Mouse (Mus musculus) forebrain, embryonic 10.5 days (tissue): ENCODE measurements at regions not wholly inside any gene's neighbourhood (a gene's known extent, or its start where the extent isn't known, plus 50 kb on each side); places are given as distances from the start of the nearest gene placed in this dataset.

Experiments
- DNase-seq: peaks from one replicate; pipeline ENCODE4 v3.0.0-alpha.2; 2017; ENCODE audit warnings: low spot score; ENCODE audit errors: extremely low spot score
- H3K27ac ChIP-seq: fragments of 300-500 bp; sonication (generic); 2 replicates; pipeline ENCODE4 v1.5.1; 2016; ENCODE audit warnings: mild to moderate bottlenecking
- H3K27me3 ChIP-seq: fragments of 300-500 bp; sonication (generic); 2 replicates; pipeline ENCODE4 v1.6.1; 2016; ENCODE audit warnings: mild to moderate bottlenecking; ENCODE audit not compliant: poor library complexity, severe bottlenecking
- H3K36me3 ChIP-seq: fragments of 300-500 bp; sonication (generic); replicated peaks from 2 replicates; pipeline ENCODE4 v1.6.1; 2016; ENCODE audit warnings: mild to moderate bottlenecking, moderate library complexity
- H3K4me1 ChIP-seq: fragments of 300-500 bp; sonication (generic); 2 replicates; pipeline ENCODE4 v1.6.1; 2016
- H3K4me3 ChIP-seq: fragments of 300-500 bp; sonication (generic); 2 replicates; pipeline ENCODE4 v1.5.1; 2016; ENCODE audit warnings: mild to moderate bottlenecking, moderate library complexity
- H3K9me3 ChIP-seq: fragments of 300-500 bp; sonication (generic); 2 replicates; pipeline ENCODE4 v1.6.1; 2016; ENCODE audit warnings: mild to moderate bottlenecking, moderate library complexity
- WGBS: fragments of 180-500 bp; shearing (Covaris S2); methylation state at CpG from one replicate; pipeline ENCODE4 v1.1.7; 2016; 5-methylcytosine and 5-hydroxymethylcytosine counted together

GRCm38 (mm10) chr9:47962589-47962988, 199.2 kb upstream of the Nxpe4 start:
- DNase-seq = no peak
- no peak overlapping the region for H3K27ac ChIP-seq
- 82% methylated on average over 4 of the region's 4 CpGs for WGBS

GRCm38 (mm10) chr9:47973130-47973529, 188.7 kb upstream of the Nxpe4 start:
- no peaks in the 10 kb centered on the region for H3K9me3 ChIP-seq
- 74% methylated on average over 12 of the region's 12 CpGs for WGBS
- no peak overlapping the region for H3K4me3 ChIP-seq
- DNase-seq = no peak
- no peaks in the 10 kb centered on the region for H3K27me3 ChIP-seq
- H3K27ac ChIP-seq = no peak overlapping the region
- peaks cover 4% of the 10 kb centered on the region; the same call in 1 of the 2 replicates for H3K4me1 ChIP-seq
- no peaks in the 10 kb centered on the region for H3K36me3 ChIP-seq

More at GRCm38 (mm10) chr9:47962589-47962988, 199.2 kb upstream of the Nxpe4 start:
- Histone ChIP-seq H3K9me3 (no peaks in the 10 kb centered on the region), H3K36me3 (no peaks in the 10 kb centered on the region), H3K4me1 (peaks cover 19% of the 10 kb centered on the region), H3K27me3 (no peaks in the 10 kb centered on the region), H3K4me3 (no peak overlapping the region)

GRCm38 (mm10) chr9:47985356-47986111, 176.3 kb upstream of the Nxpe4 start:
- 76% methylated on average over 11 of the region's 11 CpGs for WGBS
- no peak for DNase-seq
- no peak overlapping the region for H3K27ac ChIP-seq
- no peaks in the 10 kb centered on the region for H3K36me3 ChIP-seq
- peaks cover 14% of the 10 kb centered on the region for H3K4me1 ChIP-seq
- no peaks in the 10 kb centered on the region for H3K27me3 ChIP-seq
- no peak overlapping the region for H3K4me3 ChIP-seq
- no peaks in the 10 kb centered on the region for H3K9me3 ChIP-seq

- DNase-seq = no peak
- H3K9me3 ChIP-seq = no peaks in the 10 kb centered on the region
- H3K27me3 ChIP-seq = no peaks in the 10 kb centered on the region
- H3K4me3 ChIP-seq = no peak overlapping the region
- H3K4me1 ChIP-seq = peaks cover 14% of the 10 kb centered on the region
- no peak overlapping the region for H3K27ac ChIP-seq
- WGBS = 96% methylated on average over 4 of the region's 4 CpGs
- no peaks in the 10 kb centered on the region for H3K36me3 ChIP-seq
These were observed 174.6 kb upstream of the Nxpe4 start for GRCm38 (mm10) chr9:47987266-47987665.

GRCm38 (mm10) chr9:47994671-47995070, 167.2 kb upstream of the Nxpe4 start:
- no peak for DNase-seq
- Histone ChIP-seq H3K36me3 (no peaks in the 10 kb centered on the region), H3K4me1 (no peaks in the 10 kb centered on the region), H3K27ac (no peak overlapping the region), H3K4me3 (no peak overlapping the region), H3K27me3 (no peaks in the 10 kb centered on the region), H3K9me3 (no peaks in the 10 kb centered on the region)
- WGBS = 82% methylated on average over 4 of the region's 4 CpGs

- WGBS = 91% methylated on average over 12 of the region's 12 CpGs
- Histone ChIP-seq H3K4me1 (no peaks in the 10 kb centered on the region), H3K27me3 (no peaks in the 10 kb centered on the region), H3K27ac (no peak overlapping the region), H3K4me3 (no peak overlapping the region), H3K36me3 (no peaks in the 10 kb centered on the region), H3K9me3 (no peaks in the 10 kb centered on the region)
- no peak for DNase-seq
These were observed 162.2 kb upstream of the Nxpe4 start for GRCm38 (mm10) chr9:47999632-48000031.

GRCm38 (mm10) chr9:48029021-48029420, 132.8 kb upstream of the Nxpe4 start:
- no peaks in the 10 kb centered on the region for H3K9me3 ChIP-seq
- H3K4me1 ChIP-seq = no peaks in the 10 kb centered on the region
- no peak overlapping the region for H3K27ac ChIP-seq
- no peaks in the 10 kb centered on the region for H3K27me3 ChIP-seq
- no peak overlapping the region for H3K4me3 ChIP-seq
- WGBS = 92% methylated on average over 3 of the region's 3 CpGs
- H3K36me3 ChIP-seq = no peaks in the 10 kb centered on the region
- no peak for DNase-seq

GRCm38 (mm10) chr9:48030839-48031238, 131.0 kb upstream of the Nxpe4 start:
- H3K4me3 ChIP-seq = no peak overlapping the region
- no peaks in the 10 kb centered on the region for H3K9me3 ChIP-seq
- 89% methylated on average over 3 of the region's 3 CpGs for WGBS
- DNase-seq = no peak
- H3K4me1 ChIP-seq = no peaks in the 10 kb centered on the region
- H3K27me3 ChIP-seq = no peaks in the 10 kb centered on the region
- no peaks in the 10 kb centered on the region for H3K36me3 ChIP-seq
- no peak overlapping the region for H3K27ac ChIP-seq

- no peaks in the 10 kb centered on the region for H3K4me1 ChIP-seq
- no peak overlapping the region for H3K27ac ChIP-seq
- no peaks in the 10 kb centered on the region for H3K27me3 ChIP-seq
- no peak overlapping the region for H3K4me3 ChIP-seq
- H3K9me3 ChIP-seq = no peaks in the 10 kb centered on the region
- no peak for DNase-seq
- H3K36me3 ChIP-seq = no peaks in the 10 kb centered on the region
These were observed 125.9 kb upstream of the Nxpe4 start for GRCm38 (mm10) chr9:48035959-48036358.

GRCm38 (mm10) chr9:48044826-48045225, 117.0 kb upstream of the Nxpe4 start:
- no peak for DNase-seq
- Histone ChIP-seq H3K36me3 (no peaks in the 10 kb centered on the region), H3K9me3 (no peaks in the 10 kb centered on the region), H3K4me3 (no peak overlapping the region), H3K27ac (no peak overlapping the region), H3K27me3 (no peaks in the 10 kb centered on the region), H3K4me1 (0 out of 2 replicates have a peak, but pooled peaks cover 3% of the 10 kb centered on the region)

- Histone ChIP-seq H3K4me3 (no peak overlapping the region), H3K36me3 (no peaks in the 10 kb centered on the region), H3K27ac (no peak overlapping the region), H3K9me3 (no peaks in the 10 kb centered on the region), H3K4me1 (0 out of 2 replicates have a peak, but pooled peaks cover 3% of the 10 kb centered on the region), H3K27me3 (no peaks in the 10 kb centered on the region)
- WGBS = 83% methylated on average over 4 of the region's 4 CpGs
- DNase-seq = no peak
These were observed 114.0 kb upstream of the Nxpe4 start for GRCm38 (mm10) chr9:48047846-48048245.

- Histone ChIP-seq H3K9me3 (no peaks in the 10 kb centered on the region), H3K4me1 (peaks cover 15% of the 10 kb centered on the region), H3K4me3 (no peak overlapping the region), H3K27me3 (no peaks in the 10 kb centered on the region; the same call in 1 of the 2 replicates), H3K36me3 (no peaks in the 10 kb centered on the region), H3K27ac (no peak overlapping the region)
- no peak for DNase-seq
- WGBS = 80% methylated on average over 4 of the region's 4 CpGs
These were observed 108.2 kb upstream of the Nxpe4 start for GRCm38 (mm10) chr9:48053580-48053979.

GRCm38 (mm10) chr9:48055246-48055645, 106.6 kb upstream of the Nxpe4 start:
- Histone ChIP-seq H3K27ac (peak overlapping the region; percentile 44; the same call in 1 of the 2 replicates), H3K4me1 (peaks cover 23% of the 10 kb centered on the region), H3K9me3 (no peaks in the 10 kb centered on the region), H3K36me3 (no peaks in the 10 kb centered on the region), H3K4me3 (no peak overlapping the region), H3K27me3 (no peaks in the 10 kb centered on the region; the same call in 1 of the 2 replicates)
- WGBS = 82% methylated on average over 10 of the region's 10 CpGs
- DNase-seq = no peak
